Comparison of ENCODE assay signal across 8 mouse cellular contexts in genomic region chrX:12151996-12152904, GRCm38 (mm10). TPM values are rescaled to one million over a fixed set of nuclear protein-coding genes. Genes with fewer than 3 reads are reported as not detected.
A peak's percentile ranks its signal among the peaks of the same experiment; 100 is the strongest.
DNase-seq lines count a peak whose midpoint lies in the region; ATAC-seq and TF ChIP-seq lines count a peak whose summit lies in the region.

No protein-coding gene starts in this region.

- TF ChIP-seq CTCF in heart, adult 2 months (IDR thresholded peaks at IDR 0.05): no peak
- TF ChIP-seq CTCF in E14TG2a.4 (conservative IDR thresholded peaks at IDR 0.05; ENCODE audit: low read length): no peak
- no peak for TF ChIP-seq CTCF in forebrain, postnatal 0 days (IDR thresholded peaks at IDR 0.05; ENCODE audit: low read depth)

- peak in 1 of 2 experiments; percentile 30 for DNase-seq in heart, adult 2 months
- no peak for DNase-seq in heart, adult 11 months
- DNase-seq in forebrain, postnatal 0 days: no peak
- DNase-seq in cerebellum, postnatal 36 days: no peak
- no peak for DNase-seq in layer of hippocampus, postnatal 14 days (ENCODE audit: low spot score in 2 of 2)

- ATAC-seq in forebrain, postnatal 0 days: no peak
- no peak for ATAC-seq in liver, embryonic 15.5 days (ENCODE audit: insufficient read depth)
- ATAC-seq in erythroid progenitor cell, adult 5-6 weeks (replicated peaks; ENCODE audit: low FRiP score, poor library complexity, severe bottlenecking): no peak

- H3K4me1 ChIP-seq in heart, adult 2 months (ENCODE audit: control insufficient read depth, insufficient read depth, low read length): peaks cover 5% of the 10 kb centered on the region
- H3K4me1 ChIP-seq in E14TG2a.4 (replicated peaks; ENCODE audit: low read depth, low read length): peaks cover 51% of the 10 kb centered on the region
- H3K4me1 ChIP-seq in forebrain, postnatal 0 days (ENCODE audit: insufficient read depth): no peaks in the 10 kb centered on the region
- peaks cover 19% of the 10 kb centered on the region for H3K4me1 ChIP-seq in liver, embryonic 15.5 days (replicated peaks)

- TF ChIP-seq EP300 in heart, adult 2 months (IDR thresholded peaks at IDR 0.05; ENCODE audit: insufficient read depth, low read depth, low read length): no peak

- 54% methylated on average over 39 of the region's 42 CpGs for WGBS in heart, adult 2 months
- whole genome bisulfite sequencing in forebrain, postnatal 0 days: 30% methylated on average over 42 of the region's 42 CpGs
- WGBS in liver, embryonic 15.5 days (ENCODE audit: insufficient replicate concordance): 13% methylated on average over 41 of the region's 42 CpGs

- H3K9ac ChIP-seq in heart, adult 2 months (ENCODE audit: low read depth, low read length): peak overlapping the region; percentile 61
- 0 out of 2 replicates have a peak overlapping the region, but pooled peaks have one; percentile 43 for H3K9ac ChIP-seq in forebrain, postnatal 0 days
- H3K9ac ChIP-seq in liver, embryonic 15.5 days: no peak overlapping the region

- no peak for TF ChIP-seq POLR2A in heart, adult 2 months (IDR thresholded peaks at IDR 0.05; ENCODE audit: insufficient read depth, low read depth, low read length)

- H3K79me2 ChIP-seq in heart, adult 2 months (replicated peaks; ENCODE audit: control insufficient read depth, insufficient read depth, low read length): peaks cover 3% of the 10 kb centered on the region; the same call in 1 of the 2 replicates

- H3K4me3 ChIP-seq in heart, adult 2 months: peak overlapping the region; percentile 26; the same call in 1 of the 2 replicates
- peak overlapping the region; percentile 52 for H3K4me3 ChIP-seq in E14TG2a.4 (replicated peaks; ENCODE audit: low read length)
- peak overlapping the region; percentile 34 for H3K4me3 ChIP-seq in forebrain, postnatal 0 days (ENCODE audit: low read depth, low read length)
- H3K4me3 ChIP-seq in liver, embryonic 15.5 days (replicated peaks): peak overlapping the region; percentile 37

- intact Hi-C loops in heart, adult 2 months (cut with DNase I): loop anchor here (10.0 kb wide), 2 partner anchors 197 to 347 kb away; no protein-coding TSS in a partner anchor

- H3K36me3 ChIP-seq in heart, adult 2 months (ENCODE audit: control insufficient read depth, insufficient read depth, low read length): no peaks in the 10 kb centered on the region
- H3K36me3 ChIP-seq in E14TG2a.4 (ENCODE audit: insufficient read depth, low read length): no peaks in the 10 kb centered on the region
- no peaks in the 10 kb centered on the region for H3K36me3 ChIP-seq in forebrain, postnatal 0 days (ENCODE audit: insufficient read depth)
- no peaks in the 10 kb centered on the region for H3K36me3 ChIP-seq in liver, embryonic 15.5 days (replicated peaks)

- H3K4me2 ChIP-seq in forebrain, postnatal 0 days (ENCODE audit: low read depth): peak overlapping the region; percentile 50
- peak overlapping the region; percentile 62 for H3K4me2 ChIP-seq in liver, embryonic 15.5 days

- H3K27ac ChIP-seq in heart, adult 2 months: no peak overlapping the region
- no peak overlapping the region for H3K27ac ChIP-seq in forebrain, postnatal 0 days (ENCODE audit: low read depth, low read length)
- no peak overlapping the region for H3K27ac ChIP-seq in liver, embryonic 15.5 days (replicated peaks)

- H3K27me3 ChIP-seq in heart, adult 2 months (ENCODE audit: control insufficient read depth, insufficient read depth, low read length): no peaks in the 10 kb centered on the region
- peaks cover 41% of the 10 kb centered on the region for H3K27me3 ChIP-seq in E14TG2a.4 (ENCODE audit: insufficient read depth, low read length)
- no peaks in the 10 kb centered on the region for H3K27me3 ChIP-seq in forebrain, postnatal 0 days (ENCODE audit: insufficient read depth, low read length)
- H3K27me3 ChIP-seq in liver, embryonic 15.5 days: peaks cover 93% of the 10 kb centered on the region

- H3K9me3 ChIP-seq in E14TG2a.4 (ENCODE audit: low read length): no peaks in the 10 kb centered on the region
- H3K9me3 ChIP-seq in forebrain, postnatal 0 days (ENCODE audit: low read length): no peaks in the 10 kb centered on the region
- no peaks in the 10 kb centered on the region for H3K9me3 ChIP-seq in liver, embryonic 15.5 days (replicated peaks)

RNA-seq across cellular contexts. Expression of gene Bcor, which starts 7.9 kb away (rescaled TPM):
- 10 to 100 TPM; 18.0 to 22.4 TPM for total RNA-seq in heart, adult 2 months (2021)
- 11.2 and 15.3 TPM in 2 replicates for polyA plus RNA-seq in heart, adult 2 months (2012; rRNA removed)
- total RNA-seq in forebrain, postnatal 0 days (2014; rRNA removed): 32.1 and 33.5 TPM in 2 replicates
- 10.3 and 10.5 TPM in 2 replicates for polyA plus RNA-seq in forebrain, postnatal 0 days (2015; fragmentation: Nextera tagmentation; extraction: Ambion mirVana)
- polyA plus RNA-seq in liver, embryonic 15.5 days (2015; fragmentation: Nextera tagmentation; extraction: Ambion mirVana): 4.3 and 4.5 TPM in 2 replicates
- 21.4 and 32.4 TPM in 2 replicates for total RNA-seq in erythroid progenitor cell, adult 5-6 weeks (2015; ENCODE audit: low replicate concordance)
- 26.3 and 35.9 TPM in 2 replicates for total RNA-seq in erythroid progenitor cell, adult 5-6 weeks (2017; ENCODE audit: low replicate concordance)
- total RNA-seq in layer of hippocampus, postnatal 14 days (2021): 10 to 100 TPM; 18.6 to 19.1 TPM
